Mouse (Mus musculus) forebrain, embryonic 10.5 days (tissue): ENCODE measurements around the gene Batf3. TPM values are rescaled to one million over a fixed set of nuclear protein-coding genes. Genes with fewer than 3 reads are reported as not detected.
A peak's percentile ranks its signal among the peaks of the same experiment; 100 is the strongest.
"Not testable (repeated sequence)": the region's sequence is repeated elsewhere in the genome, so short reads cannot be mapped to it uniquely, and the experiment has no call there.

ENCODE experiments used
- DNase-seq: peaks from one replicate; pipeline ENCODE4 v3.0.0-alpha.2; 2017; ENCODE audit warnings: low spot score; ENCODE audit errors: extremely low spot score
- H3K27ac ChIP-seq: fragments of 300-500 bp; sonication (generic); 2 replicates; pipeline ENCODE4 v1.5.1; 2016; ENCODE audit warnings: mild to moderate bottlenecking
- H3K27me3 ChIP-seq: fragments of 300-500 bp; sonication (generic); 2 replicates; pipeline ENCODE4 v1.6.1; 2016; ENCODE audit warnings: mild to moderate bottlenecking; ENCODE audit not compliant: poor library complexity, severe bottlenecking
- H3K36me3 ChIP-seq: fragments of 300-500 bp; sonication (generic); replicated peaks from 2 replicates; pipeline ENCODE4 v1.6.1; 2016; ENCODE audit warnings: mild to moderate bottlenecking, moderate library complexity
- H3K4me1 ChIP-seq: fragments of 300-500 bp; sonication (generic); 2 replicates; pipeline ENCODE4 v1.6.1; 2016
- H3K4me3 ChIP-seq: fragments of 300-500 bp; sonication (generic); 2 replicates; pipeline ENCODE4 v1.5.1; 2016; ENCODE audit warnings: mild to moderate bottlenecking, moderate library complexity
- H3K9me3 ChIP-seq: fragments of 300-500 bp; sonication (generic); 2 replicates; pipeline ENCODE4 v1.6.1; 2016; ENCODE audit warnings: mild to moderate bottlenecking, moderate library complexity
- WGBS: fragments of 180-500 bp; shearing (Covaris S2); methylation state at CpG from one replicate; pipeline ENCODE4 v1.1.7; 2016; 5-methylcytosine and 5-hydroxymethylcytosine counted together
- polyA plus RNA-seq: library from polyadenylated mRNA; unstranded; fragments of >200 nt; fragmentation: Nextera tagmentation; extraction: Ambion mirVana; gene quantifications from 2 replicates; pipeline ENCODE4 v1.2.1, GENCODE M21; 2016

Batf3 gene
- polyA plus RNA-seq, 1 experiment from 2014 or later, result 8.0 TPM

DNA sequence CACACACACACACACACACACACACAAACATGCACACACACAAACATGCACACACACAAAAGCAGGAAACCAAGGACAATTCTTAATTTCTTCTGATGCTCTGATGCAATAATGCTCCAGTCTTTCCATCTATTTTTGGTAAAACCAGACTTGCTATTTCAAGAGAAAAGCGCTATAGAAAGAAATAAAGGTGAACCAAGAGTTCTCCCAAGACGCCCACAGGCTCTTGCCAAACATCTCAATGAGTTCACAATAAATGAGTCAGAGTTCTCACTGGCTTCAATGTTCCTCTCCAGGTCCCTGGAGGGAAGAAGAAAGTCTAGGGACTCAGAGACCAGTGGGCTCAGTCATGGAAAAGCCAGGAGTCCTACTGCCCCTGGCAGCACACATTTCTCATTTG is 26.0 kb downstream of the Batf3 start:
- H3K9me3 ChIP-seq, result no peaks in the 10 kb centered on the region
- peaks cover 17% of the 10 kb centered on the region for H3K4me1 ChIP-seq
- WGBS, result 86% methylated on average over 2 of the region's 2 CpGs

DNA sequence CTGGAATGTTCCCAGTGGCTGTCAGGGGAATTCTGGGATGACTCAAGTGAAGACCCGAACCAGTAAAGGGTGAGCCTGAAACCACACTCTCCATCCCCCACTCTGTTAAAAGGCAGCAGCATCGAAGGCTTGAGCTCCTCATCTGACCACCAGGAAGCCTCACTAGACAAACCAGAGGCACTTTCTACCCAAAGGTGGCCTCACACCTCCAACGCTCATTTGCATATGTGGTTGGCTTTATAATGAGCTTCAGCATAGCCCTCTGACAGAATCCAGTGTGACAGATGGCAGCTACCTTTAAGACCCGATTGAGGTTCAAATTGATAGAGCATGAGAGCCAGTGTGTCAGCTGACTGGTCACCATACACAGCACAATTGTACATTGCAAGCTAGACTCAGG is 26.6 kb downstream of the Batf3 start:
- WGBS, result 77% methylated on average over 4 of the region's 4 CpGs
- DNase-seq, result no peak
- Histone ChIP-seq H3K9me3 (peaks cover 2% of the 10 kb centered on the region; the same call in 1 of the 2 replicates), H3K27ac (no peak overlapping the region), H3K36me3 (no peaks in the 10 kb centered on the region), H3K4me1 (peaks cover 17% of the 10 kb centered on the region), H3K4me3 (no peak overlapping the region), H3K27me3 (peaks cover 24% of the 10 kb centered on the region)

More for the DNA sequence above, 26.0 kb downstream of the Batf3 start:
- no peak for DNase-seq
- no peak overlapping the region for H3K27ac ChIP-seq
- no peak overlapping the region for H3K4me3 ChIP-seq
- peaks cover 24% of the 10 kb centered on the region for H3K27me3 ChIP-seq
- no peaks in the 10 kb centered on the region for H3K36me3 ChIP-seq

DNA sequence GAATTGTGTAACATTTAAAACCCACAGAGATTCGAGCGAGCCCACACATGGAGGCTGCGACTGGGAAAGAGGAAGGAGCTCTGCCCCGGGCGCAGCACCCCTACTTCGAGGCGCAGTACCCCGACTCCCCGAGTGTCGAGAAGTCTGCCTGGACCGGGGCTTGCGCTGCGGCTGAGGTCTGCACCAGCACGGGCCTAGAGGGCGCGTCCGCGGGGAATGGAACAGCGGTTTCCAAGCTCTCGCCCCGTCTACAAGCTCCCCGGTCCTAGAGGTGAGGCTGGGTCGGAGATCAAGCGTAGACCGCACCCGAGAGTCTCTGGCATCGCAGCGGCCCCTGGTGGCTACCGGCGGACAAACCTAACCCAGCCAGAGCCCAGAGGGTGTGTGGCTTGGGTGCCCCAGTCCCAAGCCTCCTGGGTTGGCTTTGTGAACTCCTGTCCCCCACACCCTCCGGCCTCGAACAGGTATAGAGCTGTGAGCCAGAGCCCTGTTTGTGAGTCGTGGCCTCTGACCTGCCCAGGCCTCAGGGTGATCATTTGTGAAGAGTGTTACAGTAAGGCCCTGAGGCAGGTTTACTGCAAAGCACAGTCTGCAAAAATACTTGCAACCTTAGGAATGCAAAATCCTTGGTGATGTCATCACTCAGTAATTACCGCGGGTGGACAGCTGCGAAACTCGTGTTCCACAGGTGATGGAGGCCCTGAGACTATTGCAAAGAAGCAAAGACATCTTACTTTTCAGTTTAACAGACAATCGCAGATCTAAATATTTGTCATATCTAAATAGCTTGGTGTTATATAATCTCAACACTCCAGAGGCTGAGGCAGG is 28.4 kb downstream of the Batf3 start:
- Histone ChIP-seq H3K4me1 (peaks cover 17% of the 10 kb centered on the region), H3K36me3 (no peaks in the 10 kb centered on the region), H3K27me3 (peaks cover 24% of the 10 kb centered on the region), H3K27ac (0 out of 2 replicates have a peak overlapping the region, but pooled peaks have one; percentile 46), H3K9me3 (peaks cover 11% of the 10 kb centered on the region), H3K4me3 (peak overlapping the region; percentile 45)
- WGBS, result 18% methylated on average over 38 of the region's 38 CpGs
- DNase-seq, result peak; percentile 74

DNA sequence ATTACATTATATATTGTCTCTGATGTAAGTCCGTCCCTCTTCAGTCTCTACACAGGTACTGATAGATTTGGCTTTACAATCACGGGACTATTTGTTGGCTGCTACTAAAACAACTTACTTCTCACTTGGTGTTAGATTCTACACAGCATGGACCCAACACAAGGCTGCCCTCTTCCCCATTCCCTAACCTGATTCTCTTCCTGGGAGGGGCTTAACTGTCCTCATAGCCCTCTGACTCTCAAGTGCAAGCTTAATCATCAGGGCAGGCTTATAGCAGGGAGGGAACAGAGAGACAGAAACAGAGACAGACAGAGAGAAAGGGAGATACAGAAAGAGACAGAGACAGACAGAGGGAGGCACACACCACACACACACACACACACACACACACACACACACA is 34.0 kb downstream of the Batf3 start:
- Histone ChIP-seq H3K36me3 (no peaks in the 10 kb centered on the region), H3K27me3 (no peaks in the 10 kb centered on the region), H3K4me1 (0 out of 2 replicates have a peak, but pooled peaks cover 10% of the 10 kb centered on the region), H3K4me3 (no peak overlapping the region), H3K27ac (no peak overlapping the region), H3K9me3 (peaks cover 11% of the 10 kb centered on the region)
- no peak for DNase-seq
- WGBS, result 85% methylated on average over 2 of the region's 2 CpGs

DNA sequence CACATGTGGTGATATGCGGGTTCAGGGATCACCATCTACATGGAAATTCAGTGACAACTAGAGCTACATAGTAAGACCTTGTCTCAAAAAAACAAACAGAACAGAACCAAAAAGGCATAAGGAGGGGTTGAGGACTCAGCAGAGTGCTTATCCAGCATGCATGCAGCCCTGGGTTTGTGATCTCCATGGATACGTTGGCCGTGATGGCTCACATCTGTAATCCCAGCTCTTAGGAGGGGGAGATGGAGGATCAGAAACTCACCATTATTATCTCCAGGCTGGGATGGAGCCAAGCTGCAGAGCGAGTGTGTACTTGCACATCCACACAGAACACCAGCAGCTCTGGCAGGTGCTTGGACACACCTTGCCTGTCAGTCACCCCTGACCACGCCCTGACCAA is 34.6 kb downstream of the Batf3 start:
- 84% methylated on average over 5 of the region's 5 CpGs for whole genome bisulfite sequencing

DNA sequence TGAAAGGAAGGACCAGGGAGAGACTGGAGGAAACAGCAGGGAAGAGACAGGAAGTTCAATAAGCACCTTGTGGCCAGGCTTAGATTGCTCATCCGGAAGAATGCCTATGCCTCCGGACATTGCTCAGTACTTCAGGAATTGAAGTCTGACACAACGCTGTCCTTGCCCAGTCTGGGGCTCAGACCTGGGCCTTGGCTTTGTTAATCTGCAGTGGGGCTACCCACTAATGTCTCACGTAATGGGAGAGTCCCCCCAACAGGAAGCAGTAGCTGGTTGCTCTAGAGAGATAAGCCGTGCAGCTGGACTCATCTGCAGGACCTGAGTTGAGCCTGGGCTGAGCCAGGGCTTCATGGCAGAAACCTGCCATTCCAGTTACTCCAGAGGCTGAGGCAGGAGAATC is 35.3 kb downstream of the Batf3 start:
- Histone ChIP-seq H3K4me1 (0 out of 2 replicates have a peak, but pooled peaks cover 12% of the 10 kb centered on the region), H3K27me3 (no peaks in the 10 kb centered on the region), H3K9me3 (peaks cover 11% of the 10 kb centered on the region), H3K4me3 (no peak overlapping the region), H3K36me3 (no peaks in the 10 kb centered on the region), H3K27ac (no peak overlapping the region)
- no peak for DNase-seq
- 82% methylated on average over 5 of the region's 5 CpGs for WGBS

More for the DNA sequence above, 34.6 kb downstream of the Batf3 start:
- DNase-seq, result no peak
- no peak overlapping the region for H3K4me3 ChIP-seq
- no peaks in the 10 kb centered on the region for H3K36me3 ChIP-seq
- no peaks in the 10 kb centered on the region for H3K27me3 ChIP-seq
- H3K4me1 ChIP-seq, result 0 out of 2 replicates have a peak, but pooled peaks cover 12% of the 10 kb centered on the region
- no peak overlapping the region for H3K27ac ChIP-seq
- peaks cover 11% of the 10 kb centered on the region for H3K9me3 ChIP-seq

DNA sequence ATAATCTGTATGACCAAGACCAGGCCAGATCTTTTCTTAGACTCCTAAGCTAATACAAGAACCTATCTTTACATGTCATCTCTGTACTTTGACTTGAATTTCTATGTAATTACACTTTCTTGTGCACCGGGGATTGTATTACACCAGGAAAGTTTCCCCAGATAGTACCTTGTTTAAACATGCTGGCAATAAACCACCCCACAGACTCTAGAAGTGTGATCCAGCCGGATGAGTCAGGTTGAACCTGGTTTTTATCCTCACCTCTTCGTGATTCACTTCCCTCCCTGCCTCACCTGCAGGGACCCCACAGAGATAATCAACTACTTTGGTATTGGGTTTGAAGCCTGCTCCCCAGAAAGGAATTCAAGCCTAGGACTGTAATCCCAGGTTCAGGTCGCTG is 37.8 kb downstream of the Batf3 start:
- DNase-seq, result no peak
- H3K27me3 ChIP-seq, result no peaks in the 10 kb centered on the region
- no peaks in the 10 kb centered on the region for H3K9me3 ChIP-seq
- 0 out of 2 replicates have a peak, but pooled peaks cover 12% of the 10 kb centered on the region for H3K4me1 ChIP-seq
- H3K4me3 ChIP-seq, result no peak overlapping the region
- H3K36me3 ChIP-seq, result no peaks in the 10 kb centered on the region
- WGBS, result 61% methylated on average over 4 of the region's 4 CpGs
- H3K27ac ChIP-seq, result no peak overlapping the region

DNA sequence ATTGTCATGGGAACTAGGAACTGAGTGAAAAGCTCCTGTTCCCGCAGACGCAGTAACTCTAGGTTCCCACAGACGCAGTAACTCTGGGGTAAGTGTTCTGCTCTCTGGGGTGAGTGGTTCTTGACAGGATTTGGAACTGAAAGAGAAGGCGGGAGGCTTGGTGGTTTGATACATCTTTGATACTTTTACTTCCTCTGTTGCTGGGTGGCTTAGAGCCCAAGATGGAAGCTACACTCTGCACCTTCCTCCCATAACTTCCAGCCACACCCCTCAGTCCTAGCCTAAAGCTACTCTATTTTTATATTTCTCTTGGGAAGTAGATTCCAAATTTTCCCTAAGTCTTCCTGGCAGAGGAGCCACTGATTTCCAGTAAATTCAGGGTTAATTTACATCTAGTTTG is 40.8 kb downstream of the Batf3 start:
- Histone ChIP-seq H3K36me3 (no peaks in the 10 kb centered on the region), H3K4me1 (0 out of 2 replicates have a peak, but pooled peaks cover 6% of the 10 kb centered on the region), H3K27me3 (no peaks in the 10 kb centered on the region), H3K4me3 (no peak overlapping the region), H3K27ac (no peak overlapping the region), H3K9me3 (peaks cover 6% of the 10 kb centered on the region; the same call in 1 of the 2 replicates)
- 88% methylated on average over 4 of the region's 4 CpGs for WGBS
- no peak for DNase-seq

DNA sequence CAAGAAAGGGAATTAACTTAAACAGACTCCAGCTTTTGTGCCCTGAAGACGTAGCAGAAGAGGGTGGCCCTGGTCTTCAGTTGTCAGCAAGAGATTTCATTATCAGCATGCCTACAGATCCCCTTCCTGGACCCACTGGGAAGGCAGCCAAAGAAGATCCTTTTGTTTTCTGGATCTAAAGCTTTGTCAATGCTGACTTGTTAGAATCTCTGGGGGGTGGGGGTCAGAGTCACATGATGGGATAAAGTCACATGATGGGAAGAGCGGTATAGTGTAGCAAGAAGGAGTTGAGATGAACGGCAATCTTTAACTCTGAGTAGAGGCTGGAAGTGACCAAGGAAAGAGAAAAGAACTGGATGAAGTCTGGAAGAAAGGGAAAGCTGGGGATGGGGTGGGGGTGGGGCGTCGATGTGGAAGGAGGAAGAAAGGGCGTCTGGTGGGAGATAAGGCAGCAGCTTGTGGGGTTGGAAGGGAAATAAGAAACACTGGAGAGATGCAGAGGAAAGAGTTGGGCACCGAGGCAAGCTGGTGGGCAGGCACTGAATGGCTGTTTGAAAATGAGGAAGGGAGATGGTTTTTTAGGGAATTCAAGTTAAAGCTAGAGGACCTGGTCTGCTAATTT is 41.3 kb downstream of the Batf3 start:
- WGBS, result 76% methylated on average over 7 of the region's 7 CpGs
- Histone ChIP-seq H3K4me3 (no peak overlapping the region), H3K27ac (no peak overlapping the region)

DNA sequence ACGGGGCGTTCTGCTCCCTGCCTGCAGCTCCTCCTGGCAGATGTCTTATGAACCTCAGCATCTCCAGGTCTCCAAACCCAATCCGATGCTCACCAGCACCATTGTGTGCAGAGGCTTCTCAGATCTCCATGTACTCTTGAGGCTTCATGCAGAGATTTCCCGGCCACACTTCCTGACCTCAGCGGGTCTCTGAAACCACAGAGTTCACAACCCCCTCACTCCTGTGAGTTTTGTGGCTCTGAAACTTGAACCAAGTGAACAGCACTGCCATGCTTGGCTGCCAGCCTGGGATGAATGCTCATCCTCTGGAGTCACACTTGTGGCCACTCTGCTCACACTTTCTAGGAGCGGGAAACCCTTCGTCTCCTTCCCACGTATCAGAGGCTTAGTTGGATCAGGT is 43.3 kb downstream of the Batf3 start:
- DNase-seq, result no peak
- H3K9me3 ChIP-seq, result peaks cover 6% of the 10 kb centered on the region; the same call in 1 of the 2 replicates
- H3K27ac ChIP-seq, result no peak overlapping the region
- H3K4me1 ChIP-seq, result 0 out of 2 replicates have a peak, but pooled peaks cover 4% of the 10 kb centered on the region
- no peaks in the 10 kb centered on the region for H3K36me3 ChIP-seq
- 91% methylated on average over 8 of the region's 8 CpGs for WGBS
- no peak overlapping the region for H3K4me3 ChIP-seq
- H3K27me3 ChIP-seq, result no peaks in the 10 kb centered on the region

More for the DNA sequence above, 41.3 kb downstream of the Batf3 start:
- Histone ChIP-seq H3K27me3 (no peaks in the 10 kb centered on the region), H3K36me3 (no peaks in the 10 kb centered on the region), H3K9me3 (peaks cover 6% of the 10 kb centered on the region; the same call in 1 of the 2 replicates), H3K4me1 (0 out of 2 replicates have a peak, but pooled peaks cover 4% of the 10 kb centered on the region)
- no peak for DNase-seq

DNA sequence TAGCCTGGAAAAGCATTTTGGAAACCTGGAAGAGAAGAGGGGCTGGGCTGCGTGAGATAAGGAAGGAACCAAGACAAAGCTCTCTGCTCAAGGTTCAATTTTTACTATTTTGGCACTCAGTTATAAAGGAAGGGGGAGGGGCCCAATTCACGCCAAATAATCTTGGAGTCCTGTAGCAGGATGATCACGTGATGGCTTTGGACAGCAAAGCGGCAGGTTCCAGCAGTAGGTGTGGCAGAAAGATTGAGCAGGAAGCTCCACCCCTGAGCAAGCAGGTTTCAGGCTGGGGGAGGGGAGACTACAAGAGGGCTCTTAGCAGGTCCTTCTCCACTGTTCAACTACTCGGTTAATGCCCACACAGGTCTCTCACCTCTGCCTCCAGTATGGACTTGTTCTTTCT is 51.8 kb downstream of the Batf3 start:
- not testable (repeated sequence) for H3K4me1 ChIP-seq, H3K9me3 ChIP-seq, H3K36me3 ChIP-seq, H3K27ac ChIP-seq, H3K27me3 ChIP-seq, DNase-seq, H3K4me3 ChIP-seq
- WGBS, result 86% methylated on average over 5 of the region's 5 CpGs

DNA sequence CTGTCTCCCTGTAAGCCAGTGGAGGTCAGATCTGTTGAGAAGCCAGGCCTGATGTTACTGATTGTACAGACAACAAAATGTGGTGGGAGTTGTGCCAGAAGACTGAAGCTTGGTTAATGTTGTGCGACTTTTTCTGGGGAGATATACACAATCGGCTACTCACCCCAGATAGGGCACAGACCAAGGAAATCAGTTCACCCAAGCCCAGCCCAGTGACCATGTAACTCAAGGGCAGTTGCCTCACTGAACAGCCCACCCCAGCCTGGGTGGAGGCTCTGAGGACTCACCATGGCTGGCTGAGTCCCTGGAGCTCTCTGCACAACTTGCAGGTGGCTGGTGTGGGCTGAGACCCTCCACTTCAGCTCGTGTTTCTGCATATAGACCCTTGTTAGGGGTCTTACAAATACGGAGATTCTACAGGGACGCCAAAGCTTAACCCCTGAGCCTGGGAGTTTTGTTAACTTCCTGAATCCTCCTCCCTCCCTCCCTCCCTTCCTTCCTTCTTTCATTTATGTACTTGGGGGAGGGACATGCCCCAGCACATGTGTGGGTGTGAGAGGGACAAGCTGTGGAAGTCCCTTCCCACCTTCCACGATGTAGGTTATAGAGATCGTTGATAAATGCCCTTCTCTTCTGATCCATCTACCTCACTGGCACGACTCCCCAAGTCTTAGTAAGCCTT is 53.4 kb downstream of the Batf3 start:
- Histone ChIP-seq H3K4me1 (0 out of 2 replicates have a peak, but pooled peaks cover 5% of the 10 kb centered on the region), H3K9me3 (peaks cover 1% of the 10 kb centered on the region; the same call in 1 of the 2 replicates), H3K36me3 (no peaks in the 10 kb centered on the region), H3K27me3 (no peaks in the 10 kb centered on the region), H3K4me3 (no peak overlapping the region), H3K27ac (no peak overlapping the region)
- 88% methylated on average over 8 of the region's 8 CpGs for WGBS
- DNase-seq, result no peak
